Mouse (Mus musculus): ENCODE measurements around the gene Jam3. TPM values are rescaled to one million over a fixed set of nuclear protein-coding genes. Genes with fewer than 3 reads are reported as not detected.

Jam3 gene
- total RNA-seq, 4 experiments from 2014 or later = 37.2 to 45.0 (median 41.6) TPM

Other genes starting within 250 kb of the Jam3 start
- gene Gm1110, start 232.3 kb downstream of the Jam3 start, total RNA-seq (2022) = not detected
- 10 to 100 TPM; 33.4 to 46.6 (median 39.7) TPM for gene Acad8, start 155.9 kb downstream of the Jam3 start, total RNA-seq (2022)
- gene Thyn1, start 155.7 kb downstream of the Jam3 start, total RNA-seq (2022) = 10 to 100 TPM; 84.4 to 97.1 (median 94.3) TPM
- gene Vps26b, start 125.4 kb downstream of the Jam3 start, total RNA-seq (2022) = 100 to 1,000 TPM in 2 of 4 experiments, 10 to 100 TPM in 2; 93.9 to 110 (median 103) TPM
- 10 to 100 TPM; 17.8 to 22.9 (median 21.7) TPM for gene Ncapd3, start 125.2 kb downstream of the Jam3 start, total RNA-seq (2022)
- 10 to 100 TPM; 23.7 to 33.5 (median 27.2) TPM for gene Igsf9b, start 143.8 kb upstream of the Jam3 start, total RNA-seq (2022)
- gene Spata19, start 241.4 kb upstream of the Jam3 start, total RNA-seq (2022) = under 1 TPM in 1 of 4 experiments, not detected in 3; 0.68 TPM